Mouse (Mus musculus) lung, adult 18-20 months (tissue): ENCODE results near the gene Prkaa1.
"Not testable (repeated sequence)": the region's sequence is repeated elsewhere in the genome, so short reads cannot be mapped to it uniquely, and the experiment has no call there.

ENCODE experiments used
- DNase-seq, 2 experiments: peaks; one replicate each; pipeline ENCODE4 v3.0.0; 2022; ENCODE audit warnings: mixed read lengths in 2 of 2

Prkaa1 gene

DNA sequence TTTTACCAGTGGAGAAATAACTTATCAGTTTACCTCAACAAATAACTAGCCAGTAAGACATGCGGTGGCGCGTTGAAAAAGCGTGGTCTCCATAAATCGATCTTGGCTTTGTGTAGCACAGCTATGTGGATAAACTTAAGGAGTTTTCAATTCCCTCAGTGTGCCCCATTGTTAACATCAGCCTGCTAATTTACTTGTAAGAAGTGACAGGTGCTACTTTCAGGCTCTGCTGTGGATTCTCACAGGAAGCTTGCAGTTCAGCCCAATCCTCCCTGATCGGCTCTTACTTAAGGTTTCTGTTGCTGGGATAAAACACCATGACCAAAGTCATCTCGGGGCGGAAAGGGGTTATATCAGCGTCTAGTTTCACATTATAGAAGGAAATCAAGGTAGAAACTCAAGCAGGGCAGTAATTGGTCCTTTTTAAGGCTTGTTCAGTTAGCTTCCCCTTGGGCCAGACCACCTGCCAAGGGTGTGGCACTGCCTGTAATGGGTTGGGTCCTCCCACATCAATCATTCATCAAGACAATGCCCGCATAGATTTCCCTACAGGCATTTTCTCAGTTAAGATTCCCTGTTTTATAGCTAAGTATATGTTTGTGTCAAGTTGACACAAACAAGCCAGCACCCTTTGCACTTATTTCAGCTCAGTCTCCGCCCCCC, 41.1 kb downstream of the Prkaa1 start:
- DNase-seq, result peak in 1 of 2 experiments; percentile 15

DNA sequence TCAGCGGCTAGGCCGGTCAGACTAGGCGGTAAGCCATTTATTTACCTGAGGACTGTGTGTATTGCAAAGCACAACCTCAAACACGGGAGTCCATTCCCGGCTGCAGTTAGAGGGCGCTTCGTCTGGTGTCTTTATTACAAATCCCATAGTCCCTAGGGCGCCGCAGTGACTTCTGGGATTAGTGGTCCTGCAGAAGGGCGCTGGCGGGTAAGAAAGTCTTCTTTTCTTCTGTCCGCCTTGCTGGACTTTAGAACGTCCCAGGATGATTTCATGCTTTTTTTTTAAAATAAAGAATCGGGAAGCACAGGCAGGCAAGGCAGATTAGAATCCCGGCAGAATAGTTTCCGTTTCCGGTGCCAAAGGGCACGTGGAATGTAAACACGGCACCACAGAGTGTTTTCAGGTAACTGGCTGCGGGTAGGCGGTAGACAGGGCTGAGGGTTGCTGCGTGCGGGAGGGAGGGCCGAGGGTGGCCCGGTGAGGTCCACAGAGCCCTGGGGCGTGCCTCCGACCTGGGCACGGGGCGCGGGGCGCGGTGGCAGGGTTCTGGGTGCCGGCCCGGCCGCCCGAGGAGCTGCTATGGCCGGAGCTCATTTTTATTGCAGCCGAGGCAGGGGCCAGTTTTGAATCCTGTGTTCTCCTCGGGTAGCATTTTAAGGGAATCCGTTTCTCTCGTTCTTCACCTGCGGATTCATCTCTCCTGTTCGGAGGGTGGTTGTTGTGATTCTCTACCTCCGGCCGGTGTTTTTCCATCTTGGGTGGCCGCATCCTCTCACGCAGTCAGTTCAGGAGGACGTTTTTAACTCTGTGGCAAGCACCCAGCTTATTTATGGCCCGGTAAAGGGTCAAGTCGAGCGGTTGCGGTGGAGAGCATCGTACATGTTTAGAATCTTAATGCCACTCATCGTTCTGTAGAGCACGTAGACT, 42.0 kb downstream of the Prkaa1 start, which contains the start of gene Ttc33:
Gene Ttc33 (plus strand): TSS at position 160 of the 927 bp plus-strand sequence.
- peak; percentile 83 to 85 for DNase-seq

DNA sequence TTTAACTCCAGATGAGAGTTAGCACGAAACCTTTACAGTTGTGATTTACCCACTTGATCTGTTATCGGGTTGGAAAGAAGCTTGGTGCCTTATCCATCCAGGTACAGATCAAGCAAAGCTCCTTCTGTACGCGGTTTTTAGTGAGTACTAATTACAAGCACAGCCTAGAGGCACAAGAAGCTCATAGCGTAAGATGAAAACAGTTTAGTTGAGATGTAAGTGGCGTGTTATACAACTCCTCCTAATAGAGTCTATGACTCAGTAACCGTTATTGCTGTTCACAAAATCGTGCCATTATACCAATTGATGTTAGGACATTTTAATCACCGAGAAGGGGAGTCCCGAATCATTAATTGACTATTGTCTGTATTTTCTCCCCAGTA, 42.6 kb downstream of the Prkaa1 start:
- DNase-seq, result no peak

DNA sequence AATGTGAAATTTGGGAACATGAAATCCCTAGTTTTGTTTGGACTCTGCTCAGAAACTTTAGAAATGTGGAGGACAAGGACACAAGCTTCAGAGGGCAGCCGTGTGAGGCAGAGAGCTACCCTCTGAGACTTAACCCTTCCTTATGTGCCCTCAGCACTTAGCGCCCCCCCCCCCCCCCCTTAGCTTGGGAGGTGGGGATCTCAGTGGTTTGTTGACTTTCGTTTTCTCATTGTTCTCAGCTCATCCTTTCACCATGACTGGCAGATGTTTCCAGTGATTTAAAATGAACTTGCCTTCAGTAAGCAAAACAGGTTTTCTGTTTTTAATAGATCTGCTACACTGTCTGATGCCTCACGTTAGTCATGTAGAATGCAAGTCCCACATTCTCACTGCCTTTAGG, 43.5 kb downstream of the Prkaa1 start:
- no peak for DNase-seq

DNA sequence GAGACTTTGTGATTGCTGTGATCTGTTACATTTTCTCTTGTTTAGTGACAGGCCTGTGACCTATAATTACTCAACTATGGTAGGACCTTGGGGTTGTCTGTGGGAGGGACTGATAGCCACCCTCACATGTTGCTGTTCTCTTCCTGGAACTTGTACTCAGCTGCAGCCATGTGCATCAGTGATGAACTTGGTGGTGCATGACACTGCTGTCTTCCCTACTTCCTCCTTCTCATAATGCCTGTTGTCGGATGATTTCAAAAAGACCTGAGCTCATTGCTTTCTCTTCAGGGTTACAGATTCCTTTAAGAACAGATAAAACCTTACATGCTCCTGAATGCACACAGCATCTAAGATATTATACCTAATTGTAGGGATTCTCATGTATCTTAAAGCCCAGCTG, 44.4 kb downstream of the Prkaa1 start:
- DNase-seq, result no peak

DNA sequence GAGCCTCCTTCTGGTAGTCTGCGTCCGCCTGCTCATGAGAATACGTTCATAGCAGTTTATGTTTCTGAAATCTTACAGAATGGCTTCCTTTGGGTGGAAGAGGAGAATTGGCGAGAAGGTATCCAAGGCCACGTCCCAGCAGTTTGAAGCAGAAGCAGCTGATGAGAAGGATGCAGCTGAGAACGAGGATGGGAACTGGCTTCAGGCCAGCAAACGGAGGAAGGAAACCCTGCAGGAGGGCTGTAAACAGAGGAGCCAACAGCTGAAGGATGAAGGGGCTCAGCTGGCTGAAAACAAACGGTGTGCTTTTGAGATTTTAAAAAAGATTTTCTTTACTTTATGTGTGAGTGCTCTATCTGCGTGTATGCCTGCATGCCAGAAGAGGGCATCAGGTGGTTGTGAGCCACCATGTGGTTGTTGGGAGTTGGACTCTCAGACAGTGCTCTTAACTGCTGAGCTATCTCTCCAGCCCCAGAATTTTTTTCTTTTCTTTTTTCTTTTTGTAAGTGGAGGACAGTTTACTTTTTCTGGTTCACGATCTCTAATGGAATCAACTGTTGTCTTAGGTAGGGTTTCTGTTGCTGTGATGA, 45.9 kb downstream of the Prkaa1 start:
- DNase-seq, result peak in 1 of 2 experiments; percentile 14

DNA sequence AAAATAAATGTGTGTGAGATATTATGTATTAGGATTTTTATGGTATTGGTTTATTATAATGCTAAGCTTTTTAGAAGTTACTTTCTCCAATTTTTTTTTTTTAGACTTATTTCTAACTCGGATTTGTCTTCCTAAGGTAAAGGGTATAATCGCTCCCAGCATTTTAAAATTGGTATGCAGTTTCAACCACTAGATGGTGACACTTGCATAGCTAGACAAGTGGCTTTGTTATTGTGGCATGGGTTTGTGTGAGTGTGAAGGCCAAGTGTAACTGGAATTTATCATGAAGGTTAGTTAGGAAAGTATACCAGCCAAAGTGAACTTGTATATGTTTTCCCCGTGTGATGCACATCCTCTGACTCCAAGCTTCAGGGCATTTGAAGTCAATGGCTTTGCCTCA, 50.2 kb downstream of the Prkaa1 start:
- no peak for DNase-seq

DNA sequence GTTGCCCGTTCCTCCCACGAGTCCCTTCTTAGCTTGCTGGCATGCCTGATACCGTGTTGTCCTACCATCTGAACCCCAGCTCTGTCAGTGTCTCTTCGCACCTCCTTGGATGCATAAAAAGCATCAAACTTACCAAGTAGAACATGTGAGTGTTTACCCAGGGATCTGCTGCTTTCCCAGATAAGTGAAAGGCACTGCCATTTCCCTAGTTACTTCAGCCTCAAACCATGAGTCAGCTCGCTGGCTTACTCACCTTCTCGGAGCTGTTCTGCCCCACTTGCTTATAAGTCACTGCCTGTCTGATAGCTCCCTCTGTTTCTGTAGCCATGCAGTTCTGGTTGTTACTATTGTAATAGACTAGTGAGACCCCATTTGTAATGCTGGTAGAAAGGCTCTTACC, 50.8 kb downstream of the Prkaa1 start:
- no peak for DNase-seq

DNA sequence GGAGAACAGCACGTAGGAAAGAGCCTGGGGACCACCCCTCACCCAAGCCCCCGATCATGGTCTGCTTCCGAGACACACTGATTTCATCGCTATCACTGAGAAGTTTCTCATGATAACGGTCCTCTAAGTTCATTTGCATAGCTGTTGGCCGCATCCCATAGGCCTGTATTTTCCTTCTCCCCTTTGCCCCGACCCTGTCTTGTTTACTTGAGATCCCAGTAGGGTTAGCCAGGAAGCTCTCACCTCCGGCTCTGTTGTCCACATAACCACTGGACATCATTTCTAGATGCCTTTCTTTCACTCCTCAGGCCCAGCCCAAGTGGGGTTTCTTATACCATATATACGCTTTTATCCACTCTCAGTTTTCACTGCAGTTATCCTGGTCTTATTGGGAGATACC, 51.3 kb downstream of the Prkaa1 start:
- no peak for DNase-seq

DNA sequence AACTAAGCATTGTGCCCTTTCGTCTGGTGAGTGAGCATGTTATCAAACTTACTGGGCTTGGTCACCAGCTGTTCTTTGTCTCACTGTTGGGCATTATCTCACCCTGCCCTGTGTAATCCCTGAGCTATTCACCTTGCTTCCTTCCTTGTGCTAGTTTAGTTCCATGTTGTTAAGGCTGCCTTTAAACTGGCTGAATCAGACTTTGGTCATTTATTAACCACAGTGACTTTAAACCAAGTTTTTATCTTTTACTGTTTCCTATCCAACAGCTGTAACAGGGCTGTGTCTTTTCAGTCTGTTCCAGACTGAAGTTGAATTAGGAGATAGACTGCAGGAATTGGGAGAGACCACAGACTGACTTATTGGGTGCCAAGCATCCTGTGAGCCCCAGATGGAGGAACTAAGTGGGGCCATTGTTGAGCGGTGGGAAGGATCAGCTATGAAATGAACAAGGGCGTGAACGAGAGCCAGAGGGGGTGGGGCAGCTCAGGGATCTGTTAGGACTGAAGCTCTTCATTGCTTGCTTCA, 52.4 kb downstream of the Prkaa1 start:
- DNase-seq, result no peak

DNA sequence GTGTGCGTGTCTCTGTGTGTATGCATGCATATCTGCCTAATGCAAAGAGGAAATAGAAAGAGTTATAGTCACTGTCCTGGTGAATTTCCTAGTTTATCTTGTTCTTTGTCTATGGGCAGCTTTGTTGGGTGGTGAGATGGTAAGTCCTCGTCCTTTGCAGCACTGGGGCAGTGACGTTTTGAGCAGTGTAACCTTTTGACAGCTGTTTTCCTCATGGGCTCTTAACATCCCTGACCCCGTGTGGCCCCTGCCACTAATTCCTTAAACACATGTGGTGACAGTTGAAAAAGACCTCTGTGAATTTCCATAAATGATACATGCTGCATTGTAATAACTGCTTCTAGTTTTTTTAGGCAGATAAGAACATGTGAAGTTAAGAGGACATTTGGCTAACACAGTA, 53.0 kb downstream of the Prkaa1 start:
- no peak for DNase-seq

DNA sequence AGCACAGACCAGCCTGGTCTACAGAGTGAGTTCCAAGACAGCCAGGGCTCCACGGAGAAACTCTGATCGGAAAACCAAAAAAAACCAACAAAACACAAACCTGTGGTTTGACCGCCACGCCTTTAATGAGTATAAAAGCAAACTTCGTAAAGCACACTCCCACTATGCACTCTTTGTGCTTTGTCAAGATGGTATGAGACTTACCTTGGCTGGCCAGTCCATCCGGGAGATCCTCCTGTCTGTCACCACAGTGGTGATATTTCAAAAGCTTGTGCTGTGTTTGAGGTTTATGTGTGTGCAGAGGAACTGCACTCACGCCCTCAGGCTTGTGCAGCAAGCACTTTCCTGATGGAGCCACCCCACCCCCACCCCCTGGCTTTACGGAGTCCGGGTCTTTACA, 61.6 kb downstream of the Prkaa1 start:
- DNase-seq, result no peak

DNA sequence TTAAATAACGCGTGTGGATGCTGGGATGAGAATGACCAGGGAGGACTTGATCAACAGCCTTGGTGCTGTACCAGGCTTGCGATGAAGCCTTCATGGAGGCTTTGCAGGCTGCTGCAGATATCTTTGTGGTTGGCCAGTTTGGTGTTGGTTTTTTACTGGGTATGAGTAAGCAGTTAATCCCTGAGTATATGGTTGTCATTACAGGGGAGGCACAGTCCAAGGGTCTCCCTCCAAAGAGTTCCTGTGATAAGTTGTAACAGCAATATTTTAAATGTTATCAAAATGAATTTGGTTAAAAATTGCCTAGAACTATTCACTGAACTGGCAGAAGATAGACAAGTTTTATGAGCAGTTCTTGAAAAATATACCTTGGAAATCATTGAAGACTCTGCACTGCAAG, 65.5 kb downstream of the Prkaa1 start:
- no peak for DNase-seq

DNA sequence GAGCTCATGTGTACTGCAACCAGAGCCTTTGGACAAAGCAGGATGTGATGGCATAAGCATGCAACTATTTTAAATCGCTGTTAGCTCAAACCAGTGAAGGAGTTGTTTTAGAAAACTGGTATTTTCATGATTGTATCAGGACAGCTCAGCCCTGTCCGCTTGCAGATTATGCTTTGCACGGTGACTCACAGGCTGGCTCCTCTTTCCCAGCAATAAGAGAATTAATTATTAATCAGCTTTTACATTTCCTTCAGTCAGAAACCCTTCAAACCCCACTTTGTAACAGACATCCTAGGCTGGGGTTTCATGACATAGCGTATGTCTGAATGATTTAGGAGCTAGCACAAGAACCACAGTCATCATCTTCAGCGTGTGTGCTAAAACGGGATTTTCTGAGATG, 76.8 kb downstream of the Prkaa1 start:
- no peak for DNase-seq

DNA sequence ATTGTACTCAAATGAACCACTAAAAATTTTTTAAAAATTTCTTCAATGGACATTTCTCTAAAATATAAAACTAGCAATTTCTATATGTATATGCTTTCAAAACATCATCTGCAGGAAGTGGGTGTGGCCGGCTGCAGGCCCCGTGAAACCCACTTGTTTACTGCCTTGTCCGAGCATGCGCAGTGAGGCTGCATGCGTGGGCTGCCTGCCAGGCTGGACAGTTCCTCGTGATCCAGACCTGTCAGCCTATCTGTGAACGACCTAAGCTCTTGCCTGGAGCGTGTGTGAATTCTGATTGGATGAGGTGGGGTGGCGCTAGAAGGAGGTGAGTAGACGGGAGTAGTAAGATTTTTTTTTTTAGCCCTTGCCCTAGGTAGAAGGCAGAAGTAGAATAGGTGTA, 87.1 kb downstream of the Prkaa1 start:
- DNase-seq, result not testable (repeated sequence)
